Mouse (Mus musculus) spleen, adult 2 months (tissue): ENCODE measurements around the gene Zfp618.

Experiments used
- CTCF ChIP-seq: fragments of 200-500 bp; IDR thresholded peaks from 2 replicates; pipeline ENCODE4 v1.5.1; 2011; ENCODE audit warnings: mild to moderate bottlenecking, inconsistent platforms; ENCODE audit not compliant: insufficient read depth, insufficient read length, insufficient replicate concordance; ENCODE audit errors: extremely low read depth
- POLR2A ChIP-seq: fragments of 200-500 bp; IDR thresholded peaks from 2 replicates; pipeline ENCODE4 v1.6.1; 2011; ENCODE audit warnings: low read depth, low read length, inconsistent platforms

DNA sequence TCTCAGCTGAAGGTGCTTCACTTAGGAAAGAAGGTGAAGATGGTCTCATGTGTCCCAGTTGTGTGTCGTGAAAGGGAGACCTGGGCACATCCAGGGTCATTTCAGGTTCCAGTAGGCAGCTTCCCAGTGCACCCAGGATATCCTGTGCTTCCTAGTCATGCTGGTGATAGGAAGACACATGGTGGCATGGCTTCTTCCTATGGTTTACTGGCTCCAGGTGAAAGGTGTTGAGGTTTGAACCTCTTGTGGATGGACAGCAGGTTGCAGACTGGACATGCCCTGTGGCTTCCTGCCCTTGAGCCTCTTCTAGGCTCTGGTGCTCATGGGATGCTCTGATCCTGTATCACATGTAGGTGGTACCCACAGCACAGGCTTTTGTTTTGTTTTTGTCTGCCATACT, 37.0 kb downstream of the Zfp618 start:
- TF ChIP-seq CTCF, result no peak
- no peak for TF ChIP-seq POLR2A
